Mouse (Mus musculus) olfactory bulb, adult 2 months (tissue): ENCODE results near the gene Frmd5. TPM values are rescaled to one million over a fixed set of nuclear protein-coding genes. Genes with fewer than 3 reads are reported as not detected.

Source experiments
- H3K27ac ChIP-seq: fragments of 200-500 bp; 2 replicates; pipeline ENCODE4 v1.5.1; 2012; ENCODE audit warnings: low read depth, low read length; ENCODE audit not compliant: insufficient read depth
- H3K4me1 ChIP-seq: fragments of 200-500 bp; 2 replicates; pipeline ENCODE4 v1.6.1; 2012; ENCODE audit warnings: low read length; ENCODE audit not compliant: control insufficient read depth, insufficient read depth
- H3K4me3 ChIP-seq: fragments of 200-500 bp; 2 replicates; pipeline ENCODE4 v1.5.1; 2012; ENCODE audit warnings: mild to moderate bottlenecking, low read depth, low read length, moderate library complexity; ENCODE audit not compliant: insufficient read depth
- CTCF ChIP-seq: fragments of 200-500 bp; IDR thresholded peaks from 2 replicates; pipeline ENCODE4 v1.5.1; 2012; ENCODE audit warnings: low read depth, mild to moderate bottlenecking, low read length, moderate library complexity; ENCODE audit not compliant: insufficient read depth
- POLR2A ChIP-seq: fragments of 200-500 bp; IDR thresholded peaks from 2 replicates; pipeline ENCODE4 v1.6.1; 2012; ENCODE audit warnings: mild to moderate bottlenecking, low read depth, low read length, moderate library complexity; ENCODE audit not compliant: insufficient read depth
- WGBS: fragments of 180-500 bp; shearing (Covaris S2); methylation state at CpG from one replicate; pipeline ENCODE4 v1.1.7; 2018; 5-methylcytosine and 5-hydroxymethylcytosine counted together
- polyA plus RNA-seq: library from polyadenylated mRNA; stranded (reverse); fragments of >200 nt; gene quantifications from 2 replicates; pipeline ENCODE4 v1.2.4, GENCODE M21; 2012; ENCODE audit warnings: low replicate concordance; ENCODE audit not compliant: missing spikeins, insufficient read depth, insufficient read length

Gene Frmd5
- not detected in 2 replicates for polyA plus RNA-seq

DNA sequence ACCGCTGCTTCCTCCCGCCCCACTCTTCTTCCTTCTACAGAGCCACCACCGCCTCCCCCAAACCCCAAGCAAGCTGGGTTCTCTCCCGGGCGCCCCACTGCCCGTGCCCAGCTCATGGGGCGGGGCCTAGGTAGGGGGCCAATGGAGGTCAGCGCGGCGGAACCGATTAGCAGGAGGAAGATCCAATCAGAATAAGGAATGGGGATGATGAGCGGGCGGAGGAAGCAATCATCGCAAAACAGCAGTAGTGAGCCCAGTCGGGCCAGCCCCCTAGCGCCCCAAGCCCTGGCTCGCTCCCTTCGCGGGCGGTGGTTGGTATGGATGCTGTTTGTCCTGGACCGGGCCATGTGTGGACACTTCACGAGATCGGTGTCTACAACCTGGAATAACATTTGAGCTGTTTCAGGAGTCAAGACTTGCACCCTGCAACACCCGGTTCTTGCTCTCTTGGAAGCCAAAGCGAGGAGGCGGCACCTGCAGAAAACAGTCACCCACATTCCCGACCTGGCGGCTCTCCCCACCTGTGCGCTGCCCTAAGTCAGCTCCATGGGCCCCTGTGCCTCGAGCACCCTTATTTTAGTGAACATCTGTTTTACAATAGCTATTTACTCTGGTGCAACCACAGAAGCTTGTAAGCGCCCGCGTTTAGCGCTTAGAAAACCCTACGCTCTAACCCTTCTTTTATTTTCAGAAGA lies at the start of gene Frmd5:
Frmd5 (minus strand) TSS at position 129 of the 695 bp plus-strand sequence.
- TF ChIP-seq POLR2A (0 out of 2 replicates have a peak, but pooled peaks have one; percentile 38), CTCF (no peak)
- under 1% methylated on average over 35 of the region's 35 CpGs for WGBS

DNA sequence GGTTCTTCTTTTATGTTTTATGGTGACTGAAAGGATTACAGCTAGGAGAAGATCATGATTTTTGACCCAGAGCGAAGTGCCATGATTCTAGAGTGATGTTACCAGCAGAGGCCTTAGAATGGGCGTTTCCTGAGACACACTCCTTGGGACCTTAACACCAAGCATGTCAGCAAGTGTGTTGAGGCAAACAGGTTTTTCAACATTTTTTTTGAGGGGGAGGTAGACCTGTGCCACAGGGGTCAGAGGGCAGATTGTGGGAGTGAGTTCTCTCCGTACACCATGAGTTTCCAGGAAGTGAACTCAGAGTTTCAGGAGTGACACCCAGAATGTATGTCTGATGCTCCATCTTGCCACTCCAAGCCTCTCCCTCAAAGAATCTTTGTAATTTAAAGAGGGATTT lies 47.1 kb upstream of the Frmd5 start:
- H3K27ac ChIP-seq = no peak overlapping the region
- no peak for TF ChIP-seq POLR2A
- no peak for TF ChIP-seq CTCF
- no peak overlapping the region for H3K4me3 ChIP-seq
- 91% methylated on average over 3 of the region's 3 CpGs for WGBS
- no peaks in the 10 kb centered on the region for H3K4me1 ChIP-seq

More for the DNA sequence above, at the start of gene Frmd5:
- peak within 1 kb of the TSS; percentile 94 for H3K4me3 ChIP-seq
- 0 out of 2 replicates have a peak, but pooled peaks cover 2% of the 10 kb centered on the region for H3K4me1 ChIP-seq
- H3K27ac ChIP-seq = no peak within 1 kb of the TSS

DNA sequence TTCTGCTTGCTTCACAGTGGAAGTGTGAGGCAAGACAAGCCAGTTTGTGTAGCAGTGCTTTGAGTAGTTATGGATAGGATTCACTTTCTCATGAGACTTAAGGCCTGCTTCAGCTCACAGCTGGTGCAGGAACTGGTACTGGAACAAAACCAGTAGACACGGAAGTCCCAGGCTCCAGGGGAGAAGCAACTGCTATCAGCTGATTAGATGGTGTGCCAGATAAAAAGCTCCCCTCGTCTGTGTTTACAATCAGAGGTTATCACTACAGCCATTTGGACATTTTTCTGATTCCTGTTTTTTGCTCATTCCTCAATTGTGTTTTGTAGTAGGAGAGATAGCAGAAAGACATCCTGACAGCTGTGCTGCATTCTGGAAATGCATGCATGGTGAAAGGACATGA lies 45.2 kb upstream of the Frmd5 start:
- TF ChIP-seq POLR2A (no peak), CTCF (no peak)
- Histone ChIP-seq H3K27ac (no peak overlapping the region), H3K4me3 (no peak overlapping the region), H3K4me1 (no peaks in the 10 kb centered on the region)
- WGBS = 82% methylated on average over 2 of the region's 2 CpGs

DNA sequence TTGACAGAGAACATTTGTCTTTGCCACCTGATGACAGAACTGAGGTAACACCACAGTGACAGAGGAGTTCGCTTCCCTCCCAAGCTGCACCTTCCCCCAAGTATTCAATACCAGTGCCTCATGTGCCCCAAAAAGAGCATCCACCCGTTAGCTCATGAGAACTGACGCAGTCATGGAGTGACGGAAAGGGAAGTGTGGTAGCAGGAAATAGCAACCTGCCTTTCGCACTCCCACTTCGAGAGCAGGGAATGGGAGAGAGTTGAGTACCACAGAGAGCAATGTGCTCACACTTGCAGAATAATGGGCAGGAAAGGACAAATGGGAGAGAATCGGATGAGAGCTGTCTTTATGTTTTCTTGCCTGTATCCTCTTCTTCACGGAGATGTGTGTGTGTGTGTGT lies 39.2 kb upstream of the Frmd5 start:
- Histone ChIP-seq H3K4me1 (no peaks in the 10 kb centered on the region), H3K27ac (no peak overlapping the region), H3K4me3 (no peak overlapping the region)
- no peak for TF ChIP-seq POLR2A
- no peak for TF ChIP-seq CTCF
- WGBS = 63% methylated on average over 8 of the region's 8 CpGs

DNA sequence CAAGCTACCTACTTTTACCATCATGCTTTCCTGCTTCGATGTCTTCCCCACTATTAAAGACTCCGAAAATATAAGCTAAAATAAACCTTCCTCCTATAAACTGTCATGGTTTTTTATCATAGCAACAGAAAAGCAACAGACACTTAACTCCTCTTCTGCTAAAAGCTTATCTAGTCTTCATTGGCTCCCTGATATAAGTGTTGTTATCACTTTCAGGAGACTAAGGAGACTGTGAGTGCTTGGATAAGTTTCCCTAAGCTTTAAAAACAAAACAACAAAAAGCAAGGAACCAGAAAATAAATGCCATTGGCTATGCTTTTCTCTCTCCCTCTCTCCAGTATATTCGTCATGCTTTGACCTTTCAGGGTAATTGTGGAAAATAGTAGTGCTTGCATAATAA lies 35.4 kb upstream of the Frmd5 start:
- no peak overlapping the region for H3K4me3 ChIP-seq
- WGBS = 75% methylated on average over 3 of the region's 3 CpGs
- no peak overlapping the region for H3K27ac ChIP-seq
- no peaks in the 10 kb centered on the region for H3K4me1 ChIP-seq
- TF ChIP-seq POLR2A = no peak
- no peak for TF ChIP-seq CTCF

DNA sequence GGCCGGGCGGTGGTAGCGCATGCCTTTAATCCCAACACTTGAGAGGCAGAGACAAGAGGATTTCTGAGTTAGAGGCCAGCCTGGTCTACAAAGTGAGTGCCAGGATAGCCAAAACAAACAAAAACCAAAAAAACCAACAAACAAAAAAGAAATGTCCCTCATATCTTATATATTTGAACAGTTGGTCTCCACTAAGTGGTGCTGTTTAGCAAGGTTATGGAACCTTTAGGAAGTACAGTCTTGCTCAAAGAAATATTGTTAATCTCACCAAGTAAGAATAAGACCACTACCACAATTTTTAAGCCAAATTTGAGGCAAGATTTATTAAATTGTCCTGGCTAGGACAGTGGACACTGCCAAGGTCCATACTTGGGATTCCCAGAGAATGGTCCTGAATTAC lies 34.6 kb upstream of the Frmd5 start:
- H3K27ac ChIP-seq = no peak overlapping the region
- no peak overlapping the region for H3K4me3 ChIP-seq
- H3K4me1 ChIP-seq = no peaks in the 10 kb centered on the region
- 96% methylated on average over 3 of the region's 3 CpGs for WGBS
- no peak for TF ChIP-seq CTCF
- TF ChIP-seq POLR2A = no peak

DNA sequence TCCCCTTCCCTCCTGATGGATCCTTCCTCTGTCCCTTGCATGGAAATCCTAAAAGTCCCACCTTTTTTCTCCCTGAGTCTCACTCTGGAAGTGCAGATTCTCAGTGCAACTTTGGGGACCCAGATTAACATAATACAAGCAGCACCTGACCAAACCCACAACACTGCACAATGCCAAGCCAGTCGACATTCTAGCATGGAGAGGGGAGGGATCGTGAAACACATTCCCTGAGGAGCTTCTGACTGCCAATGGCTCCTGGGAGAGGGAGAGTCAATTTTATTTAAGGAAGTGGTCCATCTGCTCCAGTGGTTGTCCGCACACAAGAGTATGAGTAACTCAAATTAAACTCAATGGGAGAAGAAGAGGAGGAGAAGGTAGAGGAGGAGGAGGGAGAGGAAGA lies 28.0 kb upstream of the Frmd5 start:
- no peak overlapping the region for H3K4me3 ChIP-seq
- no peak for TF ChIP-seq POLR2A
- no peak for TF ChIP-seq CTCF
- H3K27ac ChIP-seq = no peak overlapping the region
- 38% methylated on average over 3 of the region's 3 CpGs for WGBS
- no peaks in the 10 kb centered on the region for H3K4me1 ChIP-seq

DNA sequence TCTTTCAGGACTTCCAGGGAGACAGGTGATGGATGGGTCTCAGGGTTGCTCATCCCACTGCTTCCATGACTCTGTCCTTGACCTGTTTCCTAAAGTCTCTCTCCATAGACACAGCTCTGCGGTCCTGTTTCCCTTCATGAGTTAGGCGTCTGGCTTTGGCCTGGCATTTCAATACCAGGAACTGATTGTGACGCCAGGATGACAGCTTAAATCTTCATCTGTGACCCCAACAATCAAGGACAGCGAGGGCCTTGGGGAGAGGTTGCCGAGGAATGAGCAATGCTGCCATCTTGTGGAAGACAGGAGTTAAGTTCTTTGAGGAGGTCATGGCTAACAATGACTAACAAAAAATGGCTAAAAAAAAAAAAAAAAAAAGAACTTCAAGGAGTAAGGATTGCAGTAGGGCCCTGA lies 25.6 kb upstream of the Frmd5 start:
- no peaks in the 10 kb centered on the region for H3K4me1 ChIP-seq
- H3K4me3 ChIP-seq = no peak overlapping the region
- TF ChIP-seq POLR2A (no peak), CTCF (peak; percentile 67; the same call in 1 of the 2 replicates)
- WGBS = 6% methylated on average over 5 of the region's 5 CpGs
- no peak overlapping the region for H3K27ac ChIP-seq

DNA sequence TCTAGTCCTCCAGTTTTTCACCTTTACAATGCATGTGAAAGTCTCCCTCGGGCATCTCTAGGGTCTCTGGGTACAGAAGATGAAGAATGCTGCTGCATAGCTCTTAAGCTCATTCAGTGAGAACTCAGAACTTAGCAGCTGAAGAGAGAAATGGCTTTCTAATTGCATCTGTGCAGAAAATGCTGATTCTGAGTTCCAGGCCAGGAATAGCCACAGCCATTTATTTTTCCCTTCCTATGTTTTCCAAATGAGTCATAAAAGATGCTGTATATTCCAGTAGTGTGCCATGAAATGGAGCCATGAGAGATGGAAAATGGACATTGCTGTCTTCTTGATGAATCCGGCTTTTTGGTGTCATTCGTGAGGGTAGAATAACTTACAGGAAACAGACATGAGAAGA lies 21.5 kb upstream of the Frmd5 start:
- TF ChIP-seq POLR2A = no peak
- TF ChIP-seq CTCF = no peak

More for the DNA sequence above, 21.5 kb upstream of the Frmd5 start:
- no peaks in the 10 kb centered on the region for H3K4me1 ChIP-seq
- no peak overlapping the region for H3K4me3 ChIP-seq
- 90% methylated on average over 3 of the region's 3 CpGs for WGBS
- H3K27ac ChIP-seq = no peak overlapping the region
